Mouse (Mus musculus) left cerebral cortex, adult 6 months (tissue): ENCODE results near the gene Nelfe. TPM values are rescaled to one million over a fixed set of nuclear protein-coding genes. Genes with fewer than 3 reads are reported as not detected.

Experiments
- long read RNA-seq, 2 experiments: library from polyadenylated mRNA; unstranded; transcript quantifications; one replicate each; pipeline ENCODE4 v2.0.0; 2019 to 2020
- polyA plus RNA-seq: library from polyadenylated mRNA; unstranded; fragments of <200 nt; fragmentation: Nextera tagmentation; gene quantifications from 2 replicates; pipeline ENCODE4 v1.2.3, GENCODE M21; 2021

The Nelfe gene
- 34.1 and 37.6 TPM in 2 replicates for polyA plus RNA-seq
- long read RNA-seq, experiment 1, transcript Nelfe-202 (11 exons, 1,381 nt): minor isoform, 37 of 116 reads
- long read RNA-seq, experiment 1, transcript Nelfe-201 (11 exons, 1,607 nt): major isoform, 42 of 116 reads
- long read RNA-seq, experiment 1, transcript Nelfe-204 (11 exons, 1,399 nt): minor isoform, 9 of 116 reads
- long read RNA-seq, experiment 1, partial matches to known transcripts: 19 of 116 reads
- long read RNA-seq, experiment 1, other reads (novel, unspliced or antisense): 9 of 116 reads
- long read RNA-seq, experiment 2, transcript Nelfe-201 (11 exons, 1,607 nt): major isoform, 13 of 40 reads
- long read RNA-seq, experiment 2, transcript Nelfe-202 (11 exons, 1,381 nt): major isoform, 13 of 40 reads
- long read RNA-seq, experiment 2, partial matches to known transcripts: 11 of 40 reads
- long read RNA-seq, experiment 2, other reads (novel, unspliced or antisense): 1 of 40 reads

GRCm38 (mm10) chr17:34849722-34850516 is at the start of gene Nelfe, which contains the start of gene Skiv2l:
TSS of gene Nelfe (plus strand) at chr17:34850391.
TSS of gene Skiv2l (minus strand) at chr17:34850210.

GRCm38 (mm10) chr17:34804301-34804700 is 45.9 kb upstream of the Nelfe start, which contains the start of gene Cyp21a1:
TSS of gene Cyp21a1 (minus strand) at chr17:34804561.

GRCm38 (mm10) chr17:34836856-34837221 is 13.4 kb upstream of the Nelfe start, which contains the start of the genes Stk19 and Dxo:
TSS of gene Stk19 (minus strand) at chr17:34836945.
TSS of gene Dxo (plus strand) at chr17:34837019.

GRCm38 (mm10) chr17:34862416-34863081 is 12.4 kb downstream of the Nelfe start, which contains the start of gene Cfb:
TSS of gene Cfb (minus strand) at chr17:34862518.

GRCm38 (mm10) chr17:34879336-34879879 is 29.2 kb downstream of the Nelfe start, which contains the start of gene Zbtb12:
TSS of gene Zbtb12 (plus strand) at chr17:34879483.

GRCm38 (mm10) chr17:34881683-34882310 is 31.6 kb downstream of the Nelfe start, which contains the start of gene Gm20547:
TSS of gene Gm20547 (minus strand) at chr17:34882042.

GRCm38 (mm10) chr17:34898160-34898586 is 48.0 kb downstream of the Nelfe start, which contains the start of the genes C2 and Ehmt2:
TSS of gene C2 (minus strand) at chr17:34898265.
TSS of gene Ehmt2 (plus strand) at chr17:34898469.

Other genes starting within 250 kb of the Nelfe start
- 171 and 196 TPM in 2 replicates for gene Rnf5, start 246.7 kb upstream of the Nelfe start, polyA plus RNA-seq
- 68.0 and 88.2 TPM in 2 replicates for gene Agpat1, start 246.1 kb upstream of the Nelfe start, polyA plus RNA-seq
- gene Egfl8, start 234.4 kb upstream of the Nelfe start, polyA plus RNA-seq: 4.0 and 4.1 TPM in 2 replicates
- 6.5 and 13.9 TPM in 2 replicates for gene Ppt2, start 221.9 kb upstream of the Nelfe start, polyA plus RNA-seq
- 12.4 and 24.5 TPM in 2 replicates for gene Prrt1, start 220.9 kb upstream of the Nelfe start, polyA plus RNA-seq
- gene Fkbpl, start 205.6 kb upstream of the Nelfe start, polyA plus RNA-seq: 15.4 and 17.0 TPM in 2 replicates
- gene Atf6b, start 203.2 kb upstream of the Nelfe start, polyA plus RNA-seq: 25.6 and 45.1 TPM in 2 replicates
- gene Tnxb, start 179.9 kb upstream of the Nelfe start, polyA plus RNA-seq: 0.04 and 0.10 TPM in 2 replicates
- gene C4b, start 106.5 kb upstream of the Nelfe start, polyA plus RNA-seq: 3.9 and 8.9 TPM in 2 replicates
- not detected in 2 replicates for gene Cyp21a1, start 45.8 kb upstream of the Nelfe start, polyA plus RNA-seq
- gene Stk19, start 13.4 kb upstream of the Nelfe start, polyA plus RNA-seq: 60.8 and 64.9 TPM in 2 replicates
- gene Dxo, start 13.4 kb upstream of the Nelfe start, polyA plus RNA-seq: 25.6 and 26.2 TPM in 2 replicates
- gene Skiv2l, start 181 bp upstream of the Nelfe start, polyA plus RNA-seq: 20.2 and 21.7 TPM in 2 replicates
- 0.39 and 0.50 TPM in 2 replicates for gene Cfb, start 12.1 kb downstream of the Nelfe start, polyA plus RNA-seq
- 0.17 and 0.25 TPM in 2 replicates for gene Zbtb12, start 29.1 kb downstream of the Nelfe start, polyA plus RNA-seq
- gene Gm20547, start 31.7 kb downstream of the Nelfe start, polyA plus RNA-seq: not detected in 2 replicates
- 2.7 and 3.3 TPM in 2 replicates for gene C2, start 47.9 kb downstream of the Nelfe start, polyA plus RNA-seq
- 20.4 and 20.9 TPM in 2 replicates for gene Ehmt2, start 48.1 kb downstream of the Nelfe start, polyA plus RNA-seq
- gene Slc44a4, start 64.1 kb downstream of the Nelfe start, polyA plus RNA-seq: 0.48 TPM in 2 replicates
- 30.2 and 37.0 TPM in 2 replicates for gene Neu1, start 80.9 kb downstream of the Nelfe start, polyA plus RNA-seq
- 0.48 and 1.1 TPM in 2 replicates for gene Hspa1b, start 108.8 kb downstream of the Nelfe start, polyA plus RNA-seq
- gene Gm20481, start 119.5 kb downstream of the Nelfe start, polyA plus RNA-seq: not detected in 2 replicates
- 5.3 and 7.0 TPM in 2 replicates for gene Hspa1a, start 121.8 kb downstream of the Nelfe start, polyA plus RNA-seq
- gene Hspa1l, start 122.3 kb downstream of the Nelfe start, polyA plus RNA-seq: 0.90 and 1.5 TPM in 2 replicates
- 33.6 and 33.9 TPM in 2 replicates for gene Lsm2, start 131.5 kb downstream of the Nelfe start, polyA plus RNA-seq
- gene Vars, start 150.6 kb downstream of the Nelfe start, polyA plus RNA-seq: 15.7 and 17.2 TPM in 2 replicates
- 0.13 and 0.25 TPM in 2 replicates for gene Vwa7, start 166.2 kb downstream of the Nelfe start, polyA plus RNA-seq
- 0.89 and 0.92 TPM in 2 replicates for gene Sapcd1, start 177.6 kb downstream of the Nelfe start, polyA plus RNA-seq
- gene Msh5, start 196.4 kb downstream of the Nelfe start, polyA plus RNA-seq: 0.37 and 0.45 TPM in 2 replicates
- 22.7 and 26.4 TPM in 2 replicates for gene Clic1, start 199.6 kb downstream of the Nelfe start, polyA plus RNA-seq
- 20.0 and 22.8 TPM in 2 replicates for gene Ddah2, start 208.6 kb downstream of the Nelfe start, polyA plus RNA-seq
- not detected in 2 replicates for gene Ly6g6c, start 215.0 kb downstream of the Nelfe start, polyA plus RNA-seq
- gene Mpig6b, start 215.8 kb downstream of the Nelfe start, polyA plus RNA-seq: not detected in 2 replicates
- 2.4 and 3.7 TPM in 2 replicates for gene Ly6g6e, start 226.5 kb downstream of the Nelfe start, polyA plus RNA-seq
- gene Ly6g6d, start 227.7 kb downstream of the Nelfe start, polyA plus RNA-seq: 1.6 and 2.3 TPM in 2 replicates
- 1.6 and 2.2 TPM in 2 replicates for gene Ly6g6f, start 235.2 kb downstream of the Nelfe start, polyA plus RNA-seq
- 102 and 121 TPM in 2 replicates for gene Abhd16a, start 238.9 kb downstream of the Nelfe start, polyA plus RNA-seq